Mouse (Mus musculus) hindbrain, embryonic 13.5 days (tissue): ENCODE data around the gene P2ry13. TPM values are rescaled to one million over a fixed set of nuclear protein-coding genes. Genes with fewer than 3 reads are reported as not detected.

Experiments
- ATAC-seq: fragments of 200-750 bp; cut with Nextera tagmentation; 2 replicates; pipeline ENCODE4 v1.8.0; 2017; ENCODE audit warnings: moderate TSS enrichment; ENCODE audit not compliant: low FRiP score
- H3K27ac ChIP-seq: fragments of 300-500 bp; sonication (generic); 2 replicates; pipeline ENCODE4 v1.5.1; 2015; ENCODE audit warnings: inconsistent platforms, mild to moderate bottlenecking, moderate library complexity
- H3K27me3 ChIP-seq: fragments of 300-500 bp; sonication (generic); 2 replicates; pipeline ENCODE4 v1.6.1; 2015; ENCODE audit warnings: mild to moderate bottlenecking, inconsistent platforms
- H3K36me3 ChIP-seq: fragments of 300-500 bp; sonication (generic); 2 replicates; pipeline ENCODE4 v1.6.1; 2015; ENCODE audit warnings: mild to moderate bottlenecking, inconsistent platforms
- H3K4me1 ChIP-seq: fragments of 300-500 bp; sonication (generic); replicated peaks from 2 replicates; pipeline ENCODE4 v1.6.1; 2015; ENCODE audit warnings: inconsistent platforms
- H3K4me2 ChIP-seq: fragments of 300-500 bp; sonication (generic); 2 replicates; pipeline ENCODE4 v1.6.1; 2015; ENCODE audit warnings: inconsistent platforms, mild to moderate bottlenecking, moderate library complexity
- H3K4me3 ChIP-seq: fragments of 300-500 bp; sonication (generic); 2 replicates; pipeline ENCODE4 v1.5.1; 2015; ENCODE audit warnings: mild to moderate bottlenecking, inconsistent platforms
- H3K9ac ChIP-seq: fragments of 300-500 bp; sonication (generic); 2 replicates; pipeline ENCODE4 v1.6.1; 2015; ENCODE audit warnings: mild to moderate bottlenecking, inconsistent platforms
- H3K9me3 ChIP-seq: fragments of 300-500 bp; sonication (generic); 2 replicates; pipeline ENCODE4 v1.6.1; 2016; ENCODE audit warnings: inconsistent platforms
- WGBS: fragments of 180-500 bp; shearing (Covaris S2); methylation state at CpG from one replicate; pipeline ENCODE4 v1.1.7; 2015; 5-methylcytosine and 5-hydroxymethylcytosine counted together
- polyA plus RNA-seq: library from polyadenylated mRNA; unstranded; fragments of >200 nt; fragmentation: Nextera tagmentation; extraction: Ambion mirVana; gene quantifications from 2 replicates; pipeline ENCODE4 v1.2.1, GENCODE M21; 2015

Gene P2ry13
- polyA plus RNA-seq, 1 experiment from 2014 or later = 1.7 TPM

DNA sequence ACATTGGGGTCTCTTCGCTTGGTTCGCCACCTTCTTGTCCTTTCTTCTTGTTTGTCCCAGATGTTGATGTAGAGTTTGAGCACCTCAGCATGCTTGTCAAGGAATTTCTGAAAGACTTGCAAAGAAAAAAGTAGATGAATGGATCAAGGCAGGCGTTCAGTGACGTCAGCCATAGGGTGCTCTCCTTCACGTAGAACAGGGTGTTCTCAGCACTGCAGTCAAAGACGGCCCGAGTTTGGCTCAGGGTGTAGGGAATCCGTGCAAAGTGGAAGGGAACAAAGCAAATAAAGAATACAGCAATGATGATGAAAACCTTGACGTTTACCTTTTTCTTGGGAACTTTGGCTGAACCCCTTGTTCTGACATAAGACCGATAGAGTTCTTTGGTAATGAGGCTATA lies 6.5 kb upstream of the P2ry13 start:
- no peak for ATAC-seq
- H3K4me2 ChIP-seq = no peak overlapping the region
- H3K36me3 ChIP-seq = no peaks in the 10 kb centered on the region
- WGBS = 95% methylated on average over 10 of the region's 10 CpGs
- H3K9me3 ChIP-seq = no peaks in the 10 kb centered on the region
- no peak overlapping the region for H3K4me3 ChIP-seq
- H3K27me3 ChIP-seq = no peaks in the 10 kb centered on the region
- no peaks in the 10 kb centered on the region for H3K4me1 ChIP-seq
- no peak overlapping the region for H3K9ac ChIP-seq
- no peak overlapping the region for H3K27ac ChIP-seq

DNA sequence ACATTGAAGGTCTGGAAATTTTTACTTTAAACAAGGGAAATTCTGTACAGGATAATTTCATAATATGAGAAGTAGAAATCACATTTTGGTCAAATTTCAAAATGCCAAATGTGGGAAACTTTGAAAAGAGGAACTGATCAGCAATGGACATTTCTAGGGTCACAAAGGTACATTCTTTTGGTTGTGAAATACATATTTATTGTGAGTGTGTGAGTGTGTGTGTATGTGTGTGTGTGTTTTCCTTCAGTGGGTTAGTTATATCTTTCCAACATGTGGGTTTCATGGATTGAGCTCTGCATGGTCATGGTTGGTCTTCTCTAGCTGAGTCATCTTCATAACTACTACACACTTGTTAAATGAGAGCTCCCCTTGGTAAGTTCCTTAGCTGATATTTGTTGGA lies 1.7 kb upstream of the P2ry13 start:
- Histone ChIP-seq H3K4me2 (no peak overlapping the region), H3K9ac (no peak overlapping the region), H3K36me3 (no peaks in the 10 kb centered on the region), H3K9me3 (no peaks in the 10 kb centered on the region), H3K27ac (no peak overlapping the region), H3K4me1 (no peaks in the 10 kb centered on the region), H3K4me3 (no peak overlapping the region), H3K27me3 (no peaks in the 10 kb centered on the region)
- ATAC-seq = no peak

DNA sequence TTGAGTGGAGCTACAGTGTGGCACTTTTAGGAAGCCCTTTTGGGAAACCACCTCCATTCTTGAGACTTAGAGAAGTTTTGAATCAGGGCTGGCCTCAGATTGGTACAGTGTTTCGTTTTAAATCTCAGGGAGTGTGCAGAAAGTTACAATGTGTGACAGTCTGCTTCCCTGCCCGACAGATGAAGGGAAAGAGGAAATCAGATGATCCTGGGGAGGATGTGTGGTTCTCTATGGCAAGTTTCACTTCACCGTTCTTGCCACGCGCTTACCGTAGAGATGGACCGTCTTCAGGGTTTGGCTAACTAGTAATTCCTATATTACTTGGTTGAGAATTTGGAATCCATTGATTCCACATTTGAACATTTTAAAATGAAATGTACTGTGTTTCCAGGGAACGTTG lies 1.1 kb upstream of the P2ry13 start:
- no peak overlapping the region for H3K4me2 ChIP-seq
- 94% methylated on average over 8 of the region's 8 CpGs for WGBS
- H3K9ac ChIP-seq = no peak overlapping the region
- H3K27ac ChIP-seq = no peak overlapping the region
- no peaks in the 10 kb centered on the region for H3K4me1 ChIP-seq
- no peaks in the 10 kb centered on the region for H3K27me3 ChIP-seq
- ATAC-seq = no peak
- no peak overlapping the region for H3K4me3 ChIP-seq
- no peaks in the 10 kb centered on the region for H3K36me3 ChIP-seq
- no peaks in the 10 kb centered on the region for H3K9me3 ChIP-seq

DNA sequence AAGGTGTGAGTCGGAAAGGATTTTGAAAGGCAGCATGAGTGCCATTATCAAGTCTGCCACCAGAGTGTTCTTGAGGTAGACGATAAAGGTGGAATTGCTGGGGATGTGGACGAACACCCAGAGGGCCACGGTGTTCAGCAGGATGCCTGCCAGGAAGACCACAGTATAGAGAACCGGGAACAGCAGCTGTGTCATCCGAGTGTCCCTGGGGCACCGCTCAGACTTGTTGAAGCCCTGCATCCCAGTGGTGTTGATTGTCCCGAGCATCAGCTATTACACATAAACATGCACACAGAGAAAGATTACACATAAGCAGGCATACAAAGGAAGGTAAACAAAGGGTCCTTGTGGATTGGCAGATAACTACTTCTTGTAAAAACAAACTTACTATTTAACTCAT lies 593 bp downstream of the P2ry13 start:
- no peaks in the 10 kb centered on the region for H3K27me3 ChIP-seq
- no peak overlapping the region for H3K9ac ChIP-seq
- no peaks in the 10 kb centered on the region for H3K4me1 ChIP-seq
- H3K4me3 ChIP-seq = no peak overlapping the region
- H3K27ac ChIP-seq = no peak overlapping the region
- H3K36me3 ChIP-seq = no peaks in the 10 kb centered on the region
- no peaks in the 10 kb centered on the region for H3K9me3 ChIP-seq
- H3K4me2 ChIP-seq = no peak overlapping the region
- no peak for ATAC-seq
- WGBS = 81% methylated on average over 8 of the region's 8 CpGs

- Histone ChIP-seq H3K36me3 (no peaks in the 10 kb centered on the region), H3K4me2 (no peak overlapping the region), H3K9ac (no peak overlapping the region), H3K4me3 (no peak overlapping the region), H3K27me3 (no peaks in the 10 kb centered on the region), H3K27ac (no peak overlapping the region), H3K9me3 (no peaks in the 10 kb centered on the region), H3K4me1 (no peaks in the 10 kb centered on the region)
- WGBS = 62% methylated on average over 4 of the region's 4 CpGs
- ATAC-seq = peak; percentile 74
These were observed 1.8 kb downstream of the P2ry13 start for GRCm38 (mm10) chr3:59208650-59209548.

DNA sequence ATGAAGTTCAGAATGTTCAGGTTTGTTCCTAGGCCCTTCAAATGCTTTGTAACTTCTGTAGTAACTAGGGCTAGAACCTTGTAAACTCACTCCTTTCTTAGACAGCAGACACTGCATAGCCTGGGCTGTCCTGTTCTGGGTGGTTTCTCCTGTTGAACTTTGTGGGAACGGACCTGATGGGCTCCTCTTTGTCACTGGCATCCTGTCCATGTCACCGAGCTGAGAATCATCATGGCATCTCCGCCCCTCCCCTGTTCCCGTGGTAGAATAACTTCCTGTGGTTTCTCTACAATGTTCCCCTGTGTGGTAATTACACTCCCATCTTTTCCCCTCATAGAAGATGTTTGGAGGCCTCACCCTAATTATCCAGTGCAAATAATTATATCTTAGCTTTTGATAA lies 4.7 kb downstream of the P2ry13 start:
- Histone ChIP-seq H3K36me3 (no peaks in the 10 kb centered on the region), H3K9me3 (no peaks in the 10 kb centered on the region), H3K4me1 (no peaks in the 10 kb centered on the region), H3K27me3 (no peaks in the 10 kb centered on the region), H3K4me2 (no peak overlapping the region), H3K27ac (no peak overlapping the region), H3K9ac (no peak overlapping the region), H3K4me3 (no peak overlapping the region)
- 78% methylated on average over 4 of the region's 4 CpGs for WGBS
- ATAC-seq = no peak

DNA sequence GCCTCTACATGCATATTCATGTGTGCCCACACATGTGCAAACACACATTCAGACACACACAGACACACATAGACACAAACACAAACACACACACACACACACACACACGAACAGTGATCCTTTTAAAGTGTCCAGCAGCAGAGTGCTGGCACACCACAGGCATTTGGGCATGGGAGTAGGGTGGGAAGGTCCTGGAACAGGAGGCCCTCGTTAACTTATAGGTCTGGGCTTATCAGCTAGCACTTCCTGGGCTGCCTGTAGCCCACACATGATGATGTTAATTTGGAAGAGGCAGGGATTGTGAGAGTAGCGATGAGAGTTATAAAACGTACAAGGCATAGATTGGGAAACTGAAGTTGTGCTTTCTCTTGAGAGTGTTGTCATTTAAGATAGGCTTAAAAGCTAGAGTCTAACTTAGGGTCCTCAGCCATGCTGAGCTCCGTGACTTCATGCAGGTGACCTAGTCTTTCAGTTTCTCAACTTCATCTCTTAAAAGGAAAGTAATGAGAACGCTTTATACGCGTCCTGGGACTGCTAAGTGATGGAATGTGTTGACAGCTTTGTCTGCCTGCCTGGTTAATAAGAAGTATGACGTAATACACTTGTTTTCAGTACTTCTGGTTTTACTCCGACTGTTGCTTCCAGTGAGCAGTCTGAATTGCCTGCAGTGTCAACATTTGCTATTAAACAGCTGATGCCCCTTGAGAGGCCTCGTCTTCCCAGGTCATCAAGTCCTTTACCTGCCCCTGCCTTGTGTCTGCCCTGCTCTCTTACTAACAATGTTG lies 5.8 kb downstream of the P2ry13 start:
- Histone ChIP-seq H3K36me3 (no peaks in the 10 kb centered on the region), H3K9me3 (no peaks in the 10 kb centered on the region), H3K27me3 (no peaks in the 10 kb centered on the region), H3K27ac (no peak overlapping the region), H3K4me1 (no peaks in the 10 kb centered on the region), H3K4me2 (no peak overlapping the region), H3K9ac (no peak overlapping the region), H3K4me3 (no peak overlapping the region)
- WGBS = 82% methylated on average over 11 of the region's 11 CpGs
- no peak for ATAC-seq

GRCm38 (mm10) chr3:59203802-59204520 lies 6.7 kb downstream of the P2ry13 start:
- Histone ChIP-seq H3K4me3 (no peak overlapping the region), H3K9ac (no peak overlapping the region), H3K27me3 (no peaks in the 10 kb centered on the region), H3K9me3 (no peaks in the 10 kb centered on the region), H3K4me1 (no peaks in the 10 kb centered on the region), H3K4me2 (no peak overlapping the region), H3K27ac (no peak overlapping the region), H3K36me3 (no peaks in the 10 kb centered on the region)
- ATAC-seq = no peak
- WGBS = 84% methylated on average over 8 of the region's 8 CpGs

- Histone ChIP-seq H3K27ac (no peak overlapping the region), H3K9ac (no peak overlapping the region), H3K4me2 (no peak overlapping the region), H3K4me1 (no peaks in the 10 kb centered on the region), H3K36me3 (no peaks in the 10 kb centered on the region), H3K4me3 (no peak overlapping the region), H3K27me3 (no peaks in the 10 kb centered on the region), H3K9me3 (no peaks in the 10 kb centered on the region)
- ATAC-seq = no peak
- 88% methylated on average over 4 of the region's 4 CpGs for WGBS
These were observed 13.2 kb downstream of the P2ry13 start for GRCm38 (mm10) chr3:59197329-59197948.

GRCm38 (mm10) chr3:59194938-59195337 lies 15.7 kb downstream of the P2ry13 start, which contains the start of gene Gpr87:
Gene Gpr87, minus strand, starts transcription at chr3:59195104.
- H3K4me2 ChIP-seq = no peak within 1 kb of the TSS
- no peak for ATAC-seq
- H3K27me3 ChIP-seq = no peaks in the 10 kb centered on the region
- no peaks in the 10 kb centered on the region for H3K4me1 ChIP-seq
- no peak within 1 kb of the TSS for H3K4me3 ChIP-seq
- 93% methylated on average over 7 of the region's 7 CpGs for WGBS
- no peaks in the 10 kb centered on the region for H3K9me3 ChIP-seq
- H3K36me3 ChIP-seq = no peaks in the 10 kb centered on the region
- H3K27ac ChIP-seq = no peak within 1 kb of the TSS
- no peak within 1 kb of the TSS for H3K9ac ChIP-seq

GRCm38 (mm10) chr3:59194099-59194498 lies 16.6 kb downstream of the P2ry13 start:
- no peak for ATAC-seq
- 91% methylated on average over 7 of the region's 7 CpGs for WGBS

DNA sequence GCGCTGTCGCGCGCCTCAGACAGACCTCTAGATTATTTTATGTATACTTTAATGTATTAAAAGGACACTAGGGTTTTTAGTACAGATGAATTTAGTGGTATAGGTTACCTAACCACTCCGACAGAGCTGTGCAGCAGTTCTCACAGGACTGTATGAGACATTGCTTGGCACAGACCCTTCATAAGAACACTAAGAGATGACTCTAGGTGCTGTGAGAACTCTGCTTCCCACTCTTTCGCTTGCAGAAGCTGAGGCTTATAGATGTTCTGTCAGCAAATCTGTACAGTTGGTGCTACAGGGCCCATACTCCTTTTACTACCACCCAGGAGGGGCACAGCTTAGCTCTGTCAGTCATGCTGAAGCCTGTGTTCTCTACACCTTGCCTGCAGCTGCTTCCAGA lies 19.0 kb downstream of the P2ry13 start:
- no peak overlapping the region for H3K4me3 ChIP-seq
- 97% methylated on average over 6 of the region's 6 CpGs for whole genome bisulfite sequencing
- H3K27ac ChIP-seq = no peak overlapping the region
- H3K9ac ChIP-seq = no peak overlapping the region
- no peaks in the 10 kb centered on the region for H3K36me3 ChIP-seq
- no peaks in the 10 kb centered on the region for H3K9me3 ChIP-seq
- no peaks in the 10 kb centered on the region for H3K4me1 ChIP-seq
- no peaks in the 10 kb centered on the region for H3K27me3 ChIP-seq
- ATAC-seq = no peak
- no peak overlapping the region for H3K4me2 ChIP-seq

More at GRCm38 (mm10) chr3:59194099-59194498, 16.6 kb downstream of the P2ry13 start:
- no peak overlapping the region for H3K9ac ChIP-seq
- no peak overlapping the region for H3K4me2 ChIP-seq
- H3K4me1 ChIP-seq = no peaks in the 10 kb centered on the region
- no peaks in the 10 kb centered on the region for H3K36me3 ChIP-seq
- no peak overlapping the region for H3K4me3 ChIP-seq
- no peak overlapping the region for H3K27ac ChIP-seq
- no peaks in the 10 kb centered on the region for H3K9me3 ChIP-seq
- no peaks in the 10 kb centered on the region for H3K27me3 ChIP-seq
